Mouse (Mus musculus) CH12.LX (cell line): ENCODE measurements at regions not wholly inside any gene's neighbourhood (a gene's known extent, or its start where the extent isn't known, plus 50 kb on each side); places are given as distances from the start of the nearest gene placed in this dataset.

Experiments
- DNase-seq: peaks from one replicate; pipeline ENCODE4 v3.0.0-alpha.2; 2013; ENCODE audit errors: extremely low read depth
- H3K27ac ChIP-seq: 2 replicates; pipeline ENCODE4 v1.5.1; 2012; ENCODE audit warnings: low read depth, mild to moderate bottlenecking, control low read depth, moderate library complexity; ENCODE audit not compliant: insufficient read depth
- H3K27me3 ChIP-seq: replicated peaks from 2 replicates; pipeline ENCODE3; 2012; ENCODE audit warnings: inconsistent platforms
- H3K36me3 ChIP-seq, 2 experiments: replicated peaks in 1 of 2; 2 replicates each; pipeline versions ENCODE3 to v1.6.1; 2012; ENCODE audit warnings: inconsistent platforms in 1 of 2, low read length in 1 of 2, mild to moderate bottlenecking in 1 of 2, mixed read lengths in 1 of 2, moderate library complexity in 1 of 2; ENCODE audit not compliant: control insufficient read depth in 1 of 2, insufficient read depth in 1 of 2
- H3K4me1 ChIP-seq, 2 experiments: 2 replicates each; pipeline ENCODE4 v1.6.1; 2012; ENCODE audit warnings: inconsistent platforms in 1 of 2, moderate library complexity in 1 of 2; ENCODE audit not compliant: insufficient read depth in 2 of 2, control insufficient read depth in 1 of 2
- H3K4me2 ChIP-seq: 2 replicates; pipeline ENCODE4 v1.6.1; 2012; ENCODE audit warnings: low read depth, mild to moderate bottlenecking, control low read depth; ENCODE audit not compliant: poor library complexity, insufficient read depth, severe bottlenecking
- H3K4me3 ChIP-seq, 3 experiments: fragments of 150-350 bp in 1 of 3; sonication (generic) in 1 of 3; replicated peaks in 1 of 3; 2 replicates each; pipeline versions ENCODE3 to v1.5.1; 2011 to 2012; ENCODE audit warnings: low read depth in 2 of 3, low read length in 2 of 3, mild to moderate bottlenecking in 2 of 3, moderate library complexity in 2 of 3, control low read depth in 1 of 3, improper control_type of control experiment in 1 of 3, inconsistent platforms in 1 of 3, mixed read lengths in 1 of 3; ENCODE audit not compliant: poor library complexity in 1 of 3
- H3K79me2 ChIP-seq: replicated peaks from 2 replicates; pipeline ENCODE4 v1.6.1; 2012; ENCODE audit warnings: mild to moderate bottlenecking, moderate library complexity; ENCODE audit not compliant: control insufficient read depth, poor library complexity, insufficient read depth, severe bottlenecking; ENCODE audit errors: extremely low read depth
- H3K9ac ChIP-seq: 2 replicates; pipeline ENCODE4 v1.6.1; 2012; ENCODE audit warnings: low read depth, mild to moderate bottlenecking, control low read depth, moderate library complexity; ENCODE audit not compliant: insufficient read depth
- H3K9me3 ChIP-seq: replicated peaks from 2 replicates; pipeline ENCODE3; 2012; ENCODE audit warnings: low read length, inconsistent platforms, mixed read lengths
- BHLHE40 ChIP-seq: IDR thresholded peaks from 2 replicates; pipeline ENCODE4 v1.6.1; 2011; ENCODE audit warnings: mild to moderate bottlenecking, low read depth, low read length, improper control_type of control experiment
- CHD1 ChIP-seq: IDR thresholded peaks from 2 replicates; pipeline ENCODE4 v1.6.1; 2012; ENCODE audit warnings: low read depth, low read length, improper control_type of control experiment, inconsistent platforms
- CHD2 ChIP-seq: IDR thresholded peaks from 2 replicates; pipeline ENCODE4 v1.6.1; 2011; ENCODE audit warnings: low read length, improper control_type of control experiment
- CTCF ChIP-seq, 2 experiments: IDR thresholded peaks in 1 of 2; conservative IDR thresholded peaks in 1 of 2; 2 replicates each; pipeline ENCODE4 v1.5.1; 2011 to 2012; ENCODE audit warnings: low read depth in 2 of 2, low read length in 2 of 2, improper control_type of control experiment in 1 of 2, inconsistent platforms in 1 of 2, mild to moderate bottlenecking in 1 of 2, moderate library complexity in 1 of 2
- E2F4 ChIP-seq: IDR thresholded peaks from 2 replicates; pipeline ENCODE4 v1.6.1; 2011; ENCODE audit warnings: low read depth, low read length, improper control_type of control experiment; ENCODE audit not compliant: insufficient replicate concordance
- ELF1 ChIP-seq: IDR thresholded peaks from 2 replicates; pipeline ENCODE4 v1.6.1; 2014; ENCODE audit warnings: low read depth, mild to moderate bottlenecking, inconsistent platforms, low read length, improper control_type of control experiment
- ETS1 ChIP-seq: conservative IDR thresholded peaks from 2 replicates; pipeline ENCODE4 v1.6.1; 2012; ENCODE audit warnings: low read depth, mild to moderate bottlenecking, inconsistent platforms, low read length, improper control_type of control experiment, moderate library complexity
- HCFC1 ChIP-seq: IDR thresholded peaks from 2 replicates; pipeline ENCODE4 v1.6.1; 2012; ENCODE audit warnings: low read depth, mild to moderate bottlenecking, inconsistent platforms, low read length, improper control_type of control experiment
- IRF4 ChIP-seq: IDR thresholded peaks from 2 replicates; pipeline ENCODE4 v1.6.1; 2014; ENCODE audit warnings: low read depth, mild to moderate bottlenecking, inconsistent platforms, low read length, improper control_type of control experiment
- JUN ChIP-seq: IDR thresholded peaks from 2 replicates; pipeline ENCODE4 v1.6.1; 2011; ENCODE audit warnings: low read depth, mild to moderate bottlenecking, low read length, improper control_type of control experiment, moderate library complexity; ENCODE audit not compliant: insufficient read depth
- JUND ChIP-seq: conservative IDR thresholded peaks from 2 replicates; pipeline ENCODE4 v1.6.1; 2011; ENCODE audit warnings: low read depth, low read length, improper control_type of control experiment
- KAT2A ChIP-seq: IDR thresholded peaks from 2 replicates; pipeline ENCODE4 v1.6.1; 2012; ENCODE audit warnings: low read length, improper control_type of control experiment, inconsistent platforms; ENCODE audit not compliant: insufficient replicate concordance
- MAFK ChIP-seq: IDR thresholded peaks from 2 replicates; pipeline ENCODE4 v1.6.1; 2011; ENCODE audit warnings: low read length, improper control_type of control experiment; ENCODE audit not compliant: insufficient replicate concordance
- MAX ChIP-seq: IDR thresholded peaks from 2 replicates; pipeline ENCODE4 v1.6.1; 2011; ENCODE audit warnings: low read length, improper control_type of control experiment
- MAZ ChIP-seq: IDR thresholded peaks from 2 replicates; pipeline ENCODE4 v1.6.1; 2012; ENCODE audit warnings: low read depth, mild to moderate bottlenecking, inconsistent platforms, low read length, improper control_type of control experiment, moderate library complexity
- MEF2A ChIP-seq: IDR thresholded peaks from 2 replicates; pipeline ENCODE4 v1.6.1; 2014; ENCODE audit warnings: low read depth, mild to moderate bottlenecking, inconsistent platforms, low read length, improper control_type of control experiment, borderline replicate concordance
- MXI1 ChIP-seq: IDR thresholded peaks from 2 replicates; pipeline ENCODE4 v1.6.1; 2011; ENCODE audit warnings: mild to moderate bottlenecking, low read depth, low read length, improper control_type of control experiment
- NELFE ChIP-seq: IDR thresholded peaks from 2 replicates; pipeline ENCODE4 v1.6.1; 2011; ENCODE audit warnings: low read depth, low read length, improper control_type of control experiment
- NRF1 ChIP-seq: IDR thresholded peaks from 2 replicates; pipeline ENCODE4 v1.6.1; 2014; ENCODE audit warnings: low read depth, mild to moderate bottlenecking, inconsistent platforms, low read length, improper control_type of control experiment, moderate library complexity
- POLR2A ChIP-seq: IDR thresholded peaks from 2 replicates; pipeline ENCODE4 v1.6.1; 2011; ENCODE audit warnings: low read depth, mild to moderate bottlenecking, improper control_type of control experiment, low read length
- POLR2AphosphoS2 ChIP-seq: IDR thresholded peaks from 2 replicates; pipeline ENCODE4 v1.6.1; 2011; ENCODE audit warnings: low read depth, low read length, improper control_type of control experiment
- RCOR1 ChIP-seq: conservative IDR thresholded peaks from 2 replicates; pipeline ENCODE4 v1.6.1; 2012; ENCODE audit warnings: low read depth, mild to moderate bottlenecking, inconsistent platforms, low read length, improper control_type of control experiment
- SMC3 ChIP-seq: IDR thresholded peaks from 2 replicates; pipeline ENCODE4 v1.6.1; 2011; ENCODE audit warnings: low read depth, low read length, improper control_type of control experiment
- TBP ChIP-seq: conservative IDR thresholded peaks from 2 replicates; pipeline ENCODE4 v1.6.1; 2011; ENCODE audit warnings: low read depth, low read length, improper control_type of control experiment
- TCF12 ChIP-seq: IDR thresholded peaks from 2 replicates; pipeline ENCODE4 v1.6.1; 2014; ENCODE audit warnings: low read depth, mild to moderate bottlenecking, inconsistent platforms, low read length, improper control_type of control experiment
- UBTF ChIP-seq: IDR thresholded peaks from 2 replicates; pipeline ENCODE4 v1.6.1; 2012; ENCODE audit warnings: low read depth, mild to moderate bottlenecking, inconsistent platforms, low read length, improper control_type of control experiment, moderate library complexity
- ZKSCAN1 ChIP-seq: IDR thresholded peaks from 2 replicates; pipeline ENCODE4 v1.6.1; 2012; ENCODE audit warnings: low read depth, inconsistent platforms, low read length, improper control_type of control experiment, borderline replicate concordance
- ZMIZ1 ChIP-seq: IDR thresholded peaks from 2 replicates; pipeline ENCODE4 v1.6.1; 2012; ENCODE audit warnings: low read depth, mild to moderate bottlenecking, inconsistent platforms, low read length, improper control_type of control experiment
- ZNF384 ChIP-seq: IDR thresholded peaks from 2 replicates; pipeline ENCODE4 v1.6.1; 2012; ENCODE audit warnings: low read depth, low read length, improper control_type of control experiment, inconsistent platforms
- dilution Hi-C: fragments of 300-500 bp; cut with MboI; formaldehyde crosslinking; loops from 2 replicates; pipeline ENCODE4 v1.14.3; 2020; ENCODE audit warnings: low sequenced_read_pairs; ENCODE audit not compliant: extremely low pct_unique_long_range_greater_than_20kb, extremely low pct_ligation_motif_present
- in situ Hi-C: fragments of 300-500 bp; cut with MboI; formaldehyde crosslinking; loops from 3 replicates; pipeline ENCODE4 v1.14.3; 2019; ENCODE audit warnings: low sequenced_read_pairs, low pct_ligation_motif_present, low pct_unique_long_range_greater_than_20kb, mixed read lengths

DNA sequence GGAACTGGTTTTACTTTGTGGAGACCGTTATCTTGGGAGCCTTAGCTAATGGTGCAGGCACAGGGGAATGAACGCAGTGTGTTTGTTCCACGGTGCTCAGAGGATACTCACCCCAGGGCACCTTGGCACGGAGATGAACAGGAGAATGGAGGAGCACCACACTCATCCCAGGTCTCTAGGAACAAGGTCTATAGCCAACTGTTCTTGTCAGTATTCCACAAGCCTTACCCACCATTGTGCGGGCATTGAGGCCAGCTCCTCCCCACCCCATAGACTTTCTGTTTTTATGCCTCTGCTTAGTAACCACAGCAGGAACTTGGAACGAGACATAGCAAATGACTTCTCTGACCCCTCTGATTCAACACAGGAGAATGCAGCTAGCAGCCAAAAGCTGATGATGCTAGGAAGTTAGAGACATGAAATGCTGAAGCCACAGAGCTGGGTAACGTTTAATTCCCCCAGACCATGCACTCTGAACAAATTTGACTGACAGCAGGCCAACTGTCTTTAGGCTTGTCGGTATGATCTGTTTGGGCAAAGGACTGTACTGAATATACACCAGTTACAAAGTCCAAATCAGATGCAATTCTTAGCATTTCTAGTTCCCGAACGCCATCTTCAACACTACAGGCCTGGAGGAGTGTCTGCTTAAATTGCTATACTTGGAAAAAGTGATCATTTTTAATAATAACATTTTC, 321.2 kb upstream of the Map3k7 start:
- dilution Hi-C loops, result no loop called here
- Histone ChIP-seq H3K4me2 (no peak overlapping the region), H3K4me1 (no peaks in the 10 kb centered on the region)

DNA sequence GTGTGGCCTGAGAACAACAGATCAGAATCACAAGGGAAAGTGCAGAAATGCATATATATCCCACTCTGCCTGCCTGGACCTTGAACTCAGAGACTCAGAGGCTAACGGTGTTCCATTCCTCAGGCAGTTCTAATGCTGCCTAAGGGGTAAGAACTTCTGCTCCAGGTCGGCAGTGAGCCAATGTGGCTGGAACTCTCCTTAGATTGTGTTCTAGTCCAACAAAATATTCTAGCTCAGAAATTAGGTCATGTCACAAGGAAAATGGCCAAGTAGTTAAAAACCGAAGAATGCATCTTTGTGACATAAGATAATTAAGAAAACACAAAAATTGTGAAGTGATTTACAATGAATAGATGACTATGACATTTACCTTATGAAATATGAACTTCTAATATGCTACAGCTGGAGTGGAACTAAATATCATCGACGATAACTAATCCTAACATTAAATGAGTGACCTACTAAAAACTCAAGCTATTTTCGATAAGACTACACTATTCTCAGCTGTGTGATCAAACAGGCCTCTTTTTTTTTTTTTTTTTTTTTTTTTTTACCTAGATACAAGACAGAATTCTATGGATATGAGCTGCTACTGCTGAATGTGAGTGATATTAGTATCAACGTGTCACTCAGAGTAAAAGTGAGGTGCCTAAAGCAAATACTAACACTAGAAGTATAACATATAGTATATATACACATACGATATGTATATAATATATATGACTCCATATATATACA, 315.1 kb upstream of the Map3k7 start:
- no peaks in the 10 kb centered on the region for H3K36me3 ChIP-seq
- H3K4me3 ChIP-seq, result no peak overlapping the region
- H3K79me2 ChIP-seq, result no peaks in the 10 kb centered on the region
- H3K4me2 ChIP-seq, result no peak overlapping the region
- H3K4me1 ChIP-seq, result no peaks in the 10 kb centered on the region
- dilution Hi-C loops, result no loop called here
- no peaks in the 10 kb centered on the region for H3K27me3 ChIP-seq
- H3K27ac ChIP-seq, result no peak overlapping the region
- H3K9ac ChIP-seq, result no peak overlapping the region
- no peak for DNase-seq
- no peak for TF ChIP-seq TBP
- no peak for TF ChIP-seq HCFC1
- no peak for TF ChIP-seq CHD2
- no peak for TF ChIP-seq ELF1
- TF ChIP-seq MEF2A, result no peak
- no peak for TF ChIP-seq JUND
- TF ChIP-seq UBTF, result no peak
- TF ChIP-seq NRF1, result no peak
- no peak for TF ChIP-seq BHLHE40
- no peak for TF ChIP-seq MAFK
- no peak for TF ChIP-seq KAT2A
- no peak for TF ChIP-seq NELFE
- TF ChIP-seq POLR2AphosphoS2, result no peak
- no peak for TF ChIP-seq CHD1
- TF ChIP-seq JUN, result no peak
- TF ChIP-seq MAZ, result no peak
- TF ChIP-seq E2F4, result no peak
- TF ChIP-seq ZNF384, result no peak
- no peak for TF ChIP-seq RCOR1
- TF ChIP-seq, all 38 proteins: peak for 0
- in situ Hi-C loops, result no loop called here
- no peaks in the 10 kb centered on the region for H3K9me3 ChIP-seq

More for the DNA sequence above, 321.2 kb upstream of the Map3k7 start:
- TF ChIP-seq IRF4, result no peak
- TF ChIP-seq ZKSCAN1, result no peak
- no peak for TF ChIP-seq POLR2A
- no peak for TF ChIP-seq ETS1
- no peak for TF ChIP-seq MAX
- TF ChIP-seq MXI1, result no peak
- TF ChIP-seq ZMIZ1, result no peak
- no peak for TF ChIP-seq TCF12
- no peak for TF ChIP-seq SMC3
- no peak for TF ChIP-seq NELFE
- no peak for TF ChIP-seq CTCF (conservative IDR thresholded peaks at IDR 0.05 in 1 of 2, IDR thresholded peaks at IDR 0.05 in 1 of 2; ENCODE audit: low read depth in 2 of 2, low read length in 2 of 2)
- TF ChIP-seq E2F4, result no peak
- no peak for TF ChIP-seq TBP
- no peak for TF ChIP-seq BHLHE40
- TF ChIP-seq KAT2A, result no peak
- TF ChIP-seq UBTF, result no peak
- no peak for TF ChIP-seq JUN
- no peaks in the 10 kb centered on the region for H3K79me2 ChIP-seq
- no peaks in the 10 kb centered on the region for H3K27me3 ChIP-seq
- no peak for DNase-seq
- H3K27ac ChIP-seq, result no peak overlapping the region
- no peaks in the 10 kb centered on the region for H3K9me3 ChIP-seq
- H3K4me3 ChIP-seq, result no peak overlapping the region
- H3K36me3 ChIP-seq, result no peaks in the 10 kb centered on the region
- in situ Hi-C loops, result no loop called here
- H3K9ac ChIP-seq, result no peak overlapping the region
